Mouse (Mus musculus): ENCODE results near the gene Usf2.
"Not testable (repeated sequence)": the region's sequence is repeated elsewhere in the genome, so short reads cannot be mapped to it uniquely, and the experiment has no call there.

- TF ChIP-seq EP300, CTCF (IDR thresholded peaks at IDR 0.05): not testable (repeated sequence)
Observed at GRCm38 (mm10) chr7:30944706-30945105, 11.9 kb downstream of the Usf2 start.

Data from lung, postnatal 0 days (tissue).